Mouse (Mus musculus): ENCODE measurements around the gene Exoc6b. TPM values are rescaled to one million over a fixed set of nuclear protein-coding genes. Genes with fewer than 3 reads are reported as not detected.

Exoc6b gene
- total RNA-seq (2023): 11.6 and 19.7 TPM in 2 replicates

GRCm38 (mm10) chr6:85069023-85069985, at the start of gene Exoc6b:
Gene Exoc6b, minus strand, starts transcription at chr6:85069513.

GRCm38 (mm10) chr6:84593693-84594092, 475.6 kb downstream of the Exoc6b start, which contains the start of gene Cyp26b1:
Gene Cyp26b1, minus strand, starts transcription at chr6:84593908.

Other genes with a start within 250 kb of the Exoc6b start
- 6.5 and 7.1 TPM in 2 replicates for gene Spr, start 68.3 kb upstream of the Exoc6b start, total RNA-seq (2023)
- not detected in 2 replicates for gene Emx1, start 117.9 kb upstream of the Exoc6b start, total RNA-seq (2023)

Measured in neutrophil, adult 65 days (primary cell).